Mouse (Mus musculus) A20 (cell line): ENCODE data around the gene Apc2.

Experiments used
- DNase-seq: peaks from one replicate; pipeline ENCODE4 v3.0.0-alpha.2; 2011; ENCODE audit warnings: low read depth, low spot score

Gene Apc2

DNA sequence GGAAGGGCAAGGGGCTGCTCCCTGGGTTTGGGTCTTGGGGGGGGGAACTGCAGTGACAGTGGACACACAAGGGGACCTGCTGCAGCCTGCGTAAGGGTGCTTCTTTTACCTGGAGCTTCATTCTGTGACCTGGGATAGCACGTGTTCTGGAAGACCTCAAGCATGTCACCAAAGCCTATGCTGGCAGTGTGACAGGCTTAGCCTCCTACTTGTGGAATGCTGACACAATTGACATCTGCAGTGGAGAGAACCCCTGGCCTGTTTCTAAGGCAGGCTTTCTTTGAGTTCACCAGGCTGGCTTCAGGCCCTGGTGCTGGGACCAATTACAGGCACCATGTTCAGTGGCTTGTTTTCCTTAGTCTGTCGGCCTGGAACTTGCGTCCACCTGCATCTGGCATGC, 1.5 kb upstream of the Apc2 start:
- no peak for DNase-seq

DNA sequence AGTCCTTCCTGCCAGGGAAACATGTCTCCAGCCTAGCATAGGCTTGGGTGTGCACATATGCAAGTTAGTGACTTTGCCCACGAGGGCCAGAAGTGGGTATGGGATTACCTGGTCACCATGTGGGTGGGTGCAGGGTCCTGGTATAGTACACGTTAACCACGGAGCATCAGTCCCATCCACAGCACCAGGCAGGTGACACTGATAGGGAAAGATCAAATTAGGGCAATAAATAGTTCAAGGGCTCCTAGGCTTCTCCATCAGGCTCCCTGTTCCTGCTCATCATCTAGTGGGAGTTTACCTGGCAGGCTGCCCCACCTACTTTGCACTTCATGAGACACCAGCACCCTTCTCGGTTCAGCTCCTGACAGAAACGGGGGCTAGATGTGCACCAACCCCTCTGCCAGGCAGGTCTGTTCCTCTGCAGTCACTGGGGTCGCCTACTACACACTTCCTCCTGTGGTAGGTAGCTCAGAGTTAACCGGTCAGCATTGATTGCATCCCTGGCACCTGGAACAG, 931 bp upstream of the Apc2 start:
- DNase-seq = peak; percentile 46

DNA sequence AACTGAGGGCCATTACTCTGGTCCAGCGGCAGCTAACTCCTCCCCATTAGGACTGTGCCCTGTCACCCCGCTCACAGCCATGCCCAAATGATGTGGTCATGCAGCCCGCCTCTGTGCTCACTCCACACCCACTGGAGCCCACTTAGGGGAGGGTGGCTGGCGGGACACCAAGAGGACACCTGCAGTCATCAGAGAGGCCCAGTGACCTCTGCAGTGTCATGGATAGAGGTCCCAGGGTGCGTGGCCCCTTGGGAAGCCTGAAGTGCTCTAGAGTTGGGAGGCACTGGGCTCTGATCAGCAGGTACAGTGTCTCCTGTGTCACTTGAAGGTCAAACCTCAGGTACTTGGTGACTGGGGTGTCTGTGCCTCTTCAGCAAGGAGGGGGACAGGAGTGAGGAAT, 1.0 kb downstream of the Apc2 start:
- no peak for DNase-seq

DNA sequence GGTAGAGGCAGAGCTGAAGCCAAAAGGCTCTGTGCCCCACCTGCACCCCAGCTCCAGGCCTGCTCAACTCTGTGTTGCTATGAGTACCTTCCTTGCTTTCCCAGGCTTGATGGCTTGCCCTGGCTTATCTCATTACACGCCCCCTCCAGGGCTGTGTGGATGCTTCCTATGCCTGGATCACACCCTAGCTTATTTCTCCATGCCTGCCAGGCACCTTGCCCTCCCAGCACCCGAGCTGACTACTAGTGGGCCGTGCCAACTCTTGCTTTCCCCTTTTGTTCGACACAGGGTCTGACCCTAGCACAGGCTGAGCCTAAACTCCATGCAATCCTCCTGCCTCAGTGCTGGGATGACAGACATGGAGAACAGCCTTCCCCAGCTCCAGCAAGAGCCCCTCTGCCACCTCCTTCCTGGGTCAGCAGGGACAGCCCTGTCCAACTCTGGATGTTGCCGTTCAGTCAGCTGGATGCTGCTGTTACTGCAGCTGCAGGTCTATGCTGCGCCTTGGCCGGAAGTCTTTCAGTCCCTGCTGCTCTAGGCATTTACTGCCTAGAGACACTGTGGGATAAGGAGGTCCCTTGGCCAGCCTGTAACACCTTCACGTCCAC, 1.9 kb downstream of the Apc2 start:
- no peak for DNase-seq

DNA sequence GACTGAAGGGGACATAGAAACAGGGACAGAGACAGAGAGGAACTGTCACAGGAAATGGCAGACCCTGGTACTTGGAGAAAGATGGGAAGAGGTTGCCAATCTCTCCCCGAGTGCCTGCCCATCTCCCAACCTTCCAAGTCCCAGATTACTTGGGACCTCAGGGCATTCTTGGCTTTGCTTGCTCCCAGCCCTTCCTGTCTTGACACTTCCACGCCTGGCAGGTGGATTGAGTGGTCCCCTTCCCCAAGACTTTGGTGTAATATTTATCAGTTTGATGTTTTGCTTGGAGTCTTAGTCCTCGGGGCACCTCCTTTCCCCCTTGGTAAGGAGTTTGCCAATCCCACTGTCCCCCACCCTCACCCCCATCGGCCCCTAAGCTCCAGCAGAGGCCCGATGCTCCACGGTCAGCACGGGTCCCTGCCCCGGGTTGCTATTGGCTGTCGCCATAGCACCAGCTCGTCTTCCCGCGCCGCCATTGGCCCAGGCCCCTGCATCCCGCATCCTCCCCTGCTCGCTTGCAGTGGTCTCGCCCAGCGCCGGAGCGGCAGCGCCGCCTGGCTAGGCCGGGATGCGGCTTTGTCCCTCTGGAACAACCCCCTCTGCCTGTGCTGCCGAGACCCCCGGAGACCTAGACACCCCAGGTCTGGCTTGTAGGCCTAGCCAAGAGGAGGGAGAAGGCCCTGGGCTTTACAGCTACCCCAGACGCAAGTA, 2.9 kb downstream of the Apc2 start:
- no peak for DNase-seq

DNA sequence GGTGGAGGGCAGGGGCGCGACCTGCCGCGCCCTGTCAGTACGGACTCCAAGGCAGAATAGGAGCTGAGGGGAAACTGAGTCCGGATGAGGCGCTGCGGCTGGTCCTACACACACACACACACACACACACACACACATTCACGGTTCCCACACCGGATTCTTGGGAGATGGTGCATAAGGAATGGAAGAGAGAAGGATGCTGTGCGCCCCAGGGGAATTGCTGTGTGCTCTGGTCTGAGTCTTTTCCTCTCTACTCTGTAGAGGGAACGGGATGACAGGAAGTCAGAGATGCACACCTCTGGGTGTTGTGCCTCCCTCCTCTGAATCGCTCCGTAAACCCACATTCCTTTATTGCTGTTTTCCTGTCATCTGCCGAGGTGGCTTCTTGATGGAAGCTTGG, 3.5 kb downstream of the Apc2 start:
- no peak for DNase-seq

DNA sequence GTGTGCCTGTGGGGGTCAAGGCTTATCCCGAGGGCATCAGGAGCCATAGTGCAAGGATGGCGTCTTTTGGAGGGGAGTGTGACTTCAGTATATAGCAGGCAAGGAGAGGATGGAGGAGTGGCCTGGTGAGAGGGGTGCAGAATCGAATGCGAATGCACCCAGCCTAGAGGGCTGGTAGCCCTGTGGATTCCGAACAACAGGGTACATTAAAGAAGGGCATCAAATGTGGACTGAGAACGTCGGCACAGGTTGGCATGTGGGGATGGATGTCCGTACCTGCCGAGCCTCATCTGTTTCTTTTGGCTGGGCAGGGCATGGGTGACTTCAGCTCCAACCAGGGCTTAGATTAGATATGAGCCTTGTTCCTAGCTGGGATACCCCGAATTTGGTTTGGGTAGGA, 4.0 kb downstream of the Apc2 start:
- no peak for DNase-seq

DNA sequence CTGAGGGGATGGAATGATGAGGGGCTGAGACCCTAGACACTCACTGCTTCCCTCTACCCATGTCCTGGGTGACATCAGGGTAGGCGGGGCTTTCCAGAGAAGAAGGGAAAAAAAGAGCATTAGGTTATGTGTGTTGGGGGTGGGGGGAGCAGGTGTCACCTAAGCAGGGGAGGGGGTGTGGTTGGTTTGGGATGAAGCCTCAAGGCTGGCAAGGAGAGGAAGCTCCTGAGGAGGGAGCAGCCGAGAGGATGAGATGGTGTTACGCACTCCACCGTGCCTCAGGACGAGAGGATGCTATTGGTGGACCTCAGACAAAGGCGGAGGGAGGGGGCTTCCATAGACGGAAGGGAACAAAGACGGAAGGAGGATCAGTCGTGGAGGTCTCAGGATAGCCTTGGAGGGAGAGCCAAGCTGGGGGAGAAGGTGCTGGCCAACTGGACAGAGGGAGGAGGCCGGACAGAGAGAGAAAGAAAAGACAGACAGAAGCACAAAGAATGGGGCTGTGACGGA, 5.0 kb downstream of the Apc2 start:
- no peak for DNase-seq

DNA sequence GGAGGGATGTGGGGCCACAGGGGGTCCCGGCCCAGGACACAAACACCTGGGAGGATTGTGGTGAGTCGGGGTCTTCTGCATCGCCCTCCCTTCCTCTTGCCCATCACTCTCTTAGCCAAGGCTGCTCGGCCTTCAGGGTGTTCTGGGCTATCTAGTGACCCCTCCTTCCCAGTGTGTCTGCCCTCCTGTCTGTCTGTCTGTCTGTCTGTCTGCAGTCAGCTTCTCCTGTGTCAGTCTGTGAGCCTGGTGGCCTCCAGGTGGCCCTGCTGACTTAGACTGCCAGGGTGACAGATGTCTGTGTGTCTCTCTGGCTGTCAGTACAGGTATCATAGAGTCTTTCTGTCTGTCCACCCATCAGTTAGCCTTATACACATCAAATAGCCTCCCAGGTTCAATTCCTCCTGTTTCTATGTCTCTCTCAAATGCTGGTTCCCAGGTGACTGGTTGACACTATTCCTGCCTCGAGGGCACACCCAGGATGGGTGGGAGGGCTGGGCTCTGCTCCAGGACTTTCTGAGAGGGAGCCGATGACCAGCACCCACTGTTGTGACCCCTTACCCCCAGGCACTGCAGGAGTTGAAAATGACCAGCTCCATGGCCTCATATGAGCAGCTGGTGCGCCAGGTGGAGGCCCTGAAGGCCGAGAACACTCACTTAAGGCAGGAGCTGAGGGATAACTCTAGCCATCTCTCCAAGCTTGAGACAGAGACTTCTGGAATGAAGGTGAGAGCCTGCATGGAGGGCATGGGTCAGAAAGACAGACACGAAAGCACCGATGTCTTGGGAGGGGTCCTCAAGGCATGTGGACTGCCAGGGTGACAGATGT, 5.7 kb downstream of the Apc2 start:
- no peak for DNase-seq

DNA sequence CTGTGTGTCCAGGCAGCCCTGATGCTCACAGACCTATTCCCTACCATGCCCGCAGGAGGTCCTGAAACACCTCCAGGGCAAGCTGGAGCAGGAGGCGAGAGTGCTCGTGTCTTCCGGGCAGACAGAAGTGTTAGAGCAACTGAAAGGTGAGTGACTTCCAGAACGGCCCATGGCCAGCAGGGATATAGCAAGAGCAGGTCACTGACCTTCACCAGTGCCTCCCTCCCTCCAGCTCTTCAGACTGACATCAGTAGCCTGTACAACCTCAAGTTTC, 6.2 kb downstream of the Apc2 start:
- no peak for DNase-seq

DNA sequence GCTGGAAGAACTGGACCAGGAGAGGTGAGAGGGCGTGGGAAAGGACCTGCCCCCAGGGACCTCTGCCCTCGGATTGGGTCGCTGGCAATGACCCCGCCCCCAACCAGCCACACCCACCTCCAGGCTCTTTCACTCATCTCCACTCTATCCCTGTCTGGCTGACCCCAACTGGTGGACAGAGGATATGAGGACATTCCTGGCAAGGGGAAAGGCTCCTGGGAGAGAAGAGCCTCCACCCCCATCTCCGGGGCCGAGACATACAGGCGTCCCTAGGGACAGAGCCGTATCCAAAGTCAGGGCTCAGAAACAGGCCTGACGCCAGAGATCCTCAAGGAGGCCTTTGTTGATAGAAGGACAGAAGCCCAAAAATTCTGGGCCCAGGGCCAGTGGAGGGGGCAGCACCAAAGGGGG, 6.7 kb downstream of the Apc2 start:
- DNase-seq = no peak

DNA sequence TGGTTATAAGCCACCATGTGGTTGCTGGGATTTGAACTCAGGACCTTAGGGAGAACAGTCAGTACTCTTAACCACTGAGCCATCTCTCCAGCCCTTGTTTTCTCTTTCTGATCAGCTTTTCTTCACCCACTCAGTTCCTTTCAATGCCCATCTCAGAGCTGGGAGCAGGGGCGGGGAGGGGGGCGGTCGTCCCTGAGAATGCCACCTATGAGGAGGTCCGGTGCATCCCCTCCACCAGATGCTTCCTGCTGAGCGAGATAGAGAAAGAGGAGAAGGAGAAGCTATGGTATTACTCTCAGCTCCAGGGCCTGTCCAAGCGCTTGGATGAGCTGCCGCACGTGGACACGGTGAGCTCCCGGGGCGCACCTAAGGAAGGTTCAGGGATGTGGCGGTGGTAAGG, 8.7 kb downstream of the Apc2 start:
- no peak for DNase-seq

DNA sequence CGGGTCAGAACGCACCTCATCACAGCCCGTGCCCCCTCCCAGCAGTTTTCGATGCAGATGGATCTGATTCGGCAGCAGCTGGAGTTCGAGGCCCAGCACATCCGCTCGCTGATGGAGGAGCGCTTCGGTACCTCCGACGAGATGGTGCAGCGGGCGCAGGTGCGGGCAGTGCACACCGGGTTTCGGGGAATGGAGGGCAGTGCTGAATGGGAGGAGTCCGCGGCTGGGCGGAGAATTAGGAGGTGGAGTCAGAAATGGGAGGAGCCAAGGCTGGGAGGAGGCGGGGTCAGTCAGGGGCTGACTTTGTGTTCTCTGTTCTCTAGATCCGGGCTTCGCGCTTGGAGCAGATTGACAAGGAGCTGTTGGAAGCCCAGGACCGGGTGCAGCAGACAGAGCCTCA, 9.1 kb downstream of the Apc2 start:
- DNase-seq = peak; percentile 90

DNA sequence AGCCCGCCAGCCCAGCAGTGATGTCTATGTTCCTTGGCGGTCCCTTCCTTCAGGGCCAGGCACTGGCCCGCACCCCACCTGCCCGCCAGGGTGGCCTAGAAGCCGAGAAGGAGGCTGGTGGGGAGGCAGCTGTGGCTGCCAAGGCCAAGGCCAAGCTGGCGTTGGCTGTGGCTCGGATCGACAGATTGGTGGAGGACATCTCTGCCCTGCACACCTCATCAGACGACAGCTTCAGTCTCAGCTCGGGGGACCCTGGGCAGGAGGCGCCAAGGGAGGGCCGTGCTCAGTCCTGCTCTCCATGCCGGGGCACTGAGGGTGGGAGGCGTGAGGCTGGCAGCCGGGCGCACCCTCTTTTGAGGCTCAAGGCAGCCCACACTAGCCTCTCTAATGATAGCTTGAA, 15.8 kb downstream of the Apc2 start:
- no peak for DNase-seq

DNA sequence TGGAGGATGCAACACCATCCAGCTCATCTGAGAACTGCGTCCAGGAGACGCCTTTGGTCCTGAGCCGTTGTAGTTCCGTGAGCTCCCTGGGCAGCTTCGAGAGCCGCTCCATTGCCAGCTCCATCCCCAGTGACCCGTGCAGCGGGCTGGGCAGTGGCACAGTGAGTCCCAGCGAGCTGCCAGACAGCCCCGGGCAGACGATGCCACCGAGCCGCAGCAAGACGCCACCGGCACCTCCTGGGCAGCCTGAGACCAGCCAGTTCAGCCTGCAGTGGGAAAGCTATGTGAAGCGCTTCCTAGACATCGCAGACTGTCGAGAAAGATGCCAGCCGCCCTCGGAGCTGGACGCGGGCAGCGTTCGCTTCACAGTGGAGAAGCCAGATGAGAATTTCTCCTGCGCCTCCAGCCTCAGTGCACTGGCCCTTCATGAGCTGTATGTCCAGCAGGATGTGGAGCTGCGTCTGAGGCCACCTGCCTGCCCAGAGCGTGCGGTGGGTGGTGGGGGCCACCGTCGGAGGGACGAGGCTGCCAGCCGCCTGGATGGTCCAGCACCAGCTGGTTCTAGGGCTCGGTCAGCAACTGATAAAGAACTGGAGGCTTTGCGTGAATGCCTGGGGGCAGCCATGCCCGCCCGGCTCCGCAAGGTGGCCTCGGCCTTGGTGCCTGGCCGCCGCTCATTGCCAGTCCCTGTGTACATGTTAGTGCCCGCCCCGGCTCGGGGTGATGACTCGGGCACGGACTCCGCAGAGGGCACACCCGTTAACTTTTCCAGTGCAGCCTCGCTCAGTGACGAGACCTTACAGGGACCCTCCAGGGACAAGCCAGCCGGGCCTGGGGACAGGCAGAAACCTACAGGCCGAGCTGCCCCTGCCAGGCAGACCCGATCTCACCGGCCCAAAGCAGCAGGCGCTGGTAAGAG, 17.1 kb downstream of the Apc2 start:
- DNase-seq = no peak

DNA sequence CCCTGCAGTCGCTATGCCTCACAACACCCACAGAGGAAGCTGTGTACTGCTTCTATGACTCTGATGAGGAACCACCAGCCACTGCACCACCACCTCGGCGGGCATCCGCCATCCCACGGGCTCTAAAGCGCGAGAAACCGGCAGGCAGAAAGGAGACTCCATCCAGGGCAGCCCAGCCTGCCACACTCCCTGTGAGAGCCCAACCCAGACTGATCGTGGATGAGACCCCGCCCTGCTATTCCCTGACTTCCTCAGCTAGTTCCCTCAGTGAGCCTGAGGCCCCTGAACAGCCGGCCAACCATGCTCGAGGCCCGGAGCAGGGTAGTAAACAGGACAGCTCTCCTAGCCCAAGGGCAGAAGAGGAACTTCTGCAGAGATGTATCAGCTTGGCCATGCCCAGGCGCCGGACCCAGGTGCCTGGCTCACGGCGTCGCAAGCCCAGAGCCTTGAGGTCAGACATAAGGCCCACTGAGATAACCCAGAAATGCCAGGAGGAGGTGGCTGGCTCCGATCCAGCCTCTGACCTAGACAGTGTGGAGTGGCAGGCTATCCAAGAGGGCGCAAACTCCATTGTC, 17.9 kb downstream of the Apc2 start:
- no peak for DNase-seq

DNA sequence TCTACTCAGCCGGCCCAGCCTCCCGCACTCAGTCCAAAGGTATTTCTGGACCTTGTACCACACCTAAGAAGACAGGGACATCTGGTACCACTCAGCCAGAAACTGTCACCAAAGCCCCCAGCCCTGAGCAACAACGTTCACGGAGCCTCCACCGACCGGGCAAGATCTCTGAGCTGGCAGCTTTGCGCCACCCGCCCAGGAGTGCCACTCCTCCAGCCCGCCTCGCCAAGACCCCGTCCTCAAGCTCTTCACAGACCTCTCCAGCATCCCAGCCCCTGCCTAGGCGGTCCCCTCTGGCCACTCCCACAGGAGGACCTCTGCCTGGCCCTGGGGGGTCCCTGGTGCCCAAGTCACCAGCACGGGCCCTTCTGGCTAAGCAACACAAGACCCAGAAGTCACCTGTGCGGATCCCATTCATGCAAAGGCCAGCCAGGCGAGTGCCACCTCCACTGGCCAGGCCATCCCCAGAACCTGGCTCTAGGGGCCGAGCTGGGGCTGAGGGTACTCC, 18.8 kb downstream of the Apc2 start:
- DNase-seq = no peak

DNA sequence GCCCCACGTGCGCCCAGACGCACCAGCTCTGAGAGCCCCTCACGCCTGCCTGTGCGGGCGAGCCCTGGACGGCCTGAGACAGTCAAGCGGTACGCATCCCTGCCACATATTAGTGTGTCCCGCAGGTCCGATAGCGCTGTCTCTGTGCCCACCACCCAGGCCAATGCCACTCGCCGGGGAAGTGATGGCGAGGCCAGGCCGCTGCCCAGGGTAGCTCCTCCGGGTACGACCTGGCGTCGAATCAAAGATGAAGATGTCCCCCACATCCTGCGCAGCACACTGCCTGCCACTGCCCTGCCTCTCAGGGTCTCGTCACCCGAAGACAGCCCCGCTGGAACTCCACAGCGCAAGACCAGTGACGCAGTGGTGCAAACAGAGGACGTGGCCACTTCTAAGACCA, 19.5 kb downstream of the Apc2 start:
- DNase-seq = no peak

DNA sequence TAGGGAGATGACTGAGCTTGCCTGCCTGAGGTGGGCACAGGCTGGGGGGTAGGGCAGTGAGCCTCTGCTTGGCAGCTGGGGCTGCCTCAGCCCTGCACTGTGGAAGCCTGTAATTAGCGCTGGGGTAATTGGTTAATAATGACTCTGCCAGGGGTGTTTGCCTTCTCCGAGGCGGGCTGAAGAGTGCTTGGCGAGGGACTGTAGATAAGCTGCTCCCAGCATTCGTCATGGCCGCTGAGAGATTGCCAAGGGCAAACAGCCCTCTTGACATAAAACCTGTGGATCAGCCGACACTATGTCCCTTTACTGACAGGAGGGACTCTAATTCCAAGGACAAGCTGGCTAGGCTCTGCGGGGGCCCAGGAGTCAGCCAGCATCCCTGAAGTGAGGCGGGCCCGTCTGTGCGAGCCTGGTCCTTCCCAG, 20.6 kb downstream of the Apc2 start:
- DNase-seq = no peak

DNA sequence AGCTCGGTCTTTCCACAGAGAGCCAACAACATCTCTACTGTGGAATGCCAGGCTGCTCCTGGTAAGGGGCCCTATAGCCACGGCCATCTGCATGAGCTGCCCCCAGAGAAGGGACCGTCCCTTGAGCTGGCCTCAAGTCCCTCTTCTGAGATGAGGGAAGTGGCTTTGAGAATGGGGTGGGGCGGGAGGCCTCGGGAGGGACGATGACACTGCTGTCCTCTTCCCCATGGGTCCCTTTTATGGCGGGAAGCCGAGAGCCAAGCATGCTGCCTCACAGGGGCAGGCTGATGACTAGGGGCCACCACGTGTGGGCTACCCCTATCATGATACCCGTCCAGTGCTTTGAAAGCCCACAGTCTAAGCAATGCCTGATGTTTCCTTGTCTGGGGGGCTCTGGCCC, 21.2 kb downstream of the Apc2 start:
- DNase-seq = no peak

DNA sequence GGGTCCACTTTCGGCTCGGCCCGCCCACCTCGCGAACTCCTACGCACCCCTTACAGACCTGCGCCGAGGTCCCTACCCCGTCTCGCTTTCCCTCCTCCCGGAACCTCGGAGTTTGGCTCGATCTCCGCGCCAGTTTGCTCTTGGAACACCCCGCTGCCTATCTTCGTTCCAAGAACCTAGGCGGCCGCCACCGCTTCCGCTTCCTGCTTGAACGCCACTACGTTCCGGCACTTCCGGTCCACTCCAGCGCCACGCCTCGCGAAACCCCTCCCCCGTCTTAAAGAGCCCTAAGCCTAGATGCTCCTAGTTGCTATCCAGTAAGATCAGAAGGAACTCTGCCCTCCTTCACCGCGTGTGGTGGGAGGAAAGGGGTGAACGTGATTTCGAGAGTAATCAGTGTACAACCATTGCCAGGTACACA, 24.6 kb downstream of the Apc2 start, which contains the start of gene 2310011J03Rik:
Gene 2310011J03Rik, minus strand, starts transcription at position 198 of the 421 bp plus-strand sequence.
- peak; percentile 96 for DNase-seq
